Mouse (Mus musculus): ENCODE data around the gene Cav2.

DNA sequence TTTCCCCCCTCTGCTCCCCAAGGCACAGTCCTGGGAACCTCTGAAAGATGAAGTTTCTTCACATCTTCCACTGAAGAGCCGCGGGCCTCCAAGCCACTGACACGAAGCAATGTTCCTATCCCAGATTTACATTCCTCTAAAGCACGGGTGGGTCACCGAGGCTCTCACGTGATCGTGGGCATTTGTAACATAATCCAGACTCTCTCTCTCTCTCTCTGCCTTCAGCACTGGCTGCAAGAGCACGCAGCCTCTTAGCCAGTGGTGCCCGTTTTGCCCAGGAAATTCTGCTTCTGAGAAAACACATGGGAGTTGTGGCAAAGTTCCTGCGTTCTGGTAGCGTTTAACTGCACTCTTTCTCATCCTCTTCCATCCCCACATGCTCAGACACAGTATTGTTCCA lies 46.2 kb downstream of the Cav2 start:
- no peak for TF ChIP-seq POLR2A (IDR thresholded peaks at IDR 0.05; ENCODE audit: extremely low read depth, insufficient read depth, low read length)
- no peak for TF ChIP-seq CTCF (IDR thresholded peaks at IDR 0.05; ENCODE audit: extremely low read depth, insufficient read depth, low read length)

All from cortical plate, adult 2 months (tissue).